Mouse (Mus musculus): ENCODE results near the gene Cd27. TPM values are rescaled to one million over a fixed set of nuclear protein-coding genes. Genes with fewer than 3 reads are reported as not detected.

Gene Cd27
- total and polyA plus RNA-seq, 3 experiments = 0.46 TPM; not detected in 2

GRCm38 (mm10) chr6:125272228-125272785, 35.5 kb upstream of the Cd27 start:
- peaks cover 0 to 10% of the 10 kb centered on the region in 2 experiments; a peak in 2 of 4 replicates for H3K4me1 ChIP-seq (ENCODE audit: control insufficient read depth in 1 of 2, insufficient read depth in 2 of 2, low read length in 2 of 2)
- DNase-seq (ENCODE audit: low read depth, low spot score) = peak; percentile 19
- TF ChIP-seq TAL1 (IDR thresholded peaks at IDR 0.05; ENCODE audit: low read length) (no peak), GATA1 (IDR thresholded peaks at IDR 0.05; ENCODE audit: low read depth, low read length) (no peak), BHLHE40 (IDR thresholded peaks at IDR 0.05; ENCODE audit: borderline replicate concordance, low read depth, low read length) (no peak)
- no peak overlapping the region for H3K27ac ChIP-seq (ENCODE audit: control insufficient read depth, low read depth, low read length)
- no peaks in the 10 kb centered on the region for H3K79me2 ChIP-seq (ENCODE audit: control insufficient read depth, insufficient read depth, low read length, poor library complexity)
- H3K9ac ChIP-seq (ENCODE audit: control insufficient read depth, low read depth, low read length, poor library complexity, severe bottlenecking) = peak overlapping the region; percentile 67
- H3K36me3 ChIP-seq (ENCODE audit: control insufficient read depth in 1 of 2, insufficient read depth in 2 of 2, low read length in 2 of 2) = peaks cover 0 to 13% of the 10 kb centered on the region in 2 experiments; a peak in 2 of 4 replicates
- H3K9me3 ChIP-seq (replicated peaks; ENCODE audit: insufficient read depth, low read length) = no peaks in the 10 kb centered on the region
- H3K4me3 ChIP-seq (ENCODE audit: control insufficient read depth in 1 of 2, insufficient read depth in 1 of 2, low read depth in 2 of 2, low read length in 2 of 2) = peak overlapping the region; percentile 32 to 46
- H3K27me3 ChIP-seq (ENCODE audit: control insufficient read depth in 1 of 2, insufficient read depth in 2 of 2, low read length in 2 of 2) = peaks cover 0 to 3% of the 10 kb centered on the region in 2 experiments; a peak in 2 of 4 replicates

DNA sequence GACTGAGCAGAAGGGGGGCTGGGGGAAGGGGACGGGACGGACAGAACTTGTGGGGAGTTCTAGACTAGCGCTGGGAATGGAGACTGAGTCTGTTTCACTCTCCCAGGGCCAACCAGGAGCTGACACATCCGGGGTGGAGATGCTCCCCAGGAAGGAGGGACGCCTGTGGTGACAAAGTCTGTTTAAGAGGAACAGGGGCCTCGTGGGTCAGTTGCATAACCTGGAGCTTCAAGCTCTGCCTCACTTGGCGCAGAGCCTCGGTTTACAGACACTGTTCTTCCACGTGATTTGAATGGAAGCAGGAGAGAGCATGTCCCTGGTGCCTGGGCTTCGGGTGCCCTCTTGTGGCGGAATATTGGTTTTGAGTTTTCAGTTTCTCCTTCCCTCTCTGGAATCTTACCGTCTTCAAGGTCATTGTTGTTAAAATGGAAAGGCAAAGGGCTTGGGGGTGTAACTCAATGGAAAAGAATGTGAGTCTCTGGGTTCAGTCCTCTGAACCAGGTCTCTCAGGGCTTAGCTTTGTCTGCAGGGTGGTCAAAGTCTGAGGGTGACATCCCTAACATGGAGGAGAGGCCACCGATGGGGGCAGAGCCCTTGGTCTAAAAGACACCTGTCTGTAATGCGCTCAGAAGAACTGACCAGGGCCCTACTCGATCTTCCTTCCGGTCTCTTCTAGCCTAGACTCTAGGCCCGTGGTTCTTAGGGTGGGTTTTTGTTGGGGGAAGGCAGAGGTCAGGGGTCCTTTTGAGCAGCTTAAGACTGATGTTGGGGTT, 34.8 kb upstream of the Cd27 start:
- TF ChIP-seq SMC3 (IDR thresholded peaks at IDR 0.05; ENCODE audit: low read depth, low read length) = peak; percentile 90
- TF ChIP-seq RAD21 (IDR thresholded peaks at IDR 0.05; ENCODE audit: low read depth, low read length) = peak; percentile 100
- TF ChIP-seq MXI1 (IDR thresholded peaks at IDR 0.05; ENCODE audit: low read depth, low read length) = peak; percentile 98
- TF ChIP-seq SIN3A (IDR thresholded peaks at IDR 0.05; ENCODE audit: low read length) = peak; percentile 97
- no peak for TF ChIP-seq CHD1 (IDR thresholded peaks at IDR 0.05; ENCODE audit: low read depth, low read length)
- peak; percentile 77 to 99 (median 89) for TF ChIP-seq CTCF (IDR thresholded peaks at IDR 0.05 in 2 of 3, conservative IDR thresholded peaks at IDR 0.05 in 1 of 3; ENCODE audit: control insufficient read depth in 1 of 3, insufficient read depth in 1 of 3, low read depth in 2 of 3, low read length in 3 of 3, poor library complexity in 1 of 3, severe bottlenecking in 1 of 3)
- no peak for TF ChIP-seq TAL1 (IDR thresholded peaks at IDR 0.05; ENCODE audit: low read length)
- peak; percentile 47; the same call in 1 of the 2 replicates for TF ChIP-seq RCOR1 (IDR thresholded peaks at IDR 0.05; ENCODE audit: low read depth, low read length)
- 0 out of 2 replicates have a peak, but pooled peaks have one; percentile 15 for TF ChIP-seq NRF1 (IDR thresholded peaks at IDR 0.05; ENCODE audit: insufficient read depth, low read depth, low read length, poor library complexity, severe bottlenecking)
- TF ChIP-seq ELF1 (IDR thresholded peaks at IDR 0.05; ENCODE audit: low read depth, low read length) = 0 out of 2 replicates have a peak, but pooled peaks have one; percentile 20
- peak; percentile 97 for TF ChIP-seq MAX (IDR thresholded peaks at IDR 0.05; ENCODE audit: low read length)
- peak in 1 of 2 experiments; percentile 41; a peak in 1 of 4 replicates for TF ChIP-seq POLR2A (IDR thresholded peaks at IDR 0.05; ENCODE audit: control insufficient read depth in 1 of 2, insufficient read depth in 1 of 2, low read depth in 1 of 2, low read length in 2 of 2, poor library complexity in 1 of 2)
- TF ChIP-seq EP300 (IDR thresholded peaks at IDR 0.05; ENCODE audit: low read depth in 1 of 2, low read length in 2 of 2) = no peak
- no peak for TF ChIP-seq POLR2AphosphoS5 (IDR thresholded peaks at IDR 0.05; ENCODE audit: borderline replicate concordance, low read depth, low read length)
- TF ChIP-seq MYC (IDR thresholded peaks at IDR 0.05; ENCODE audit: low read depth, low read length) = peak; percentile 98
- TF ChIP-seq KAT2A (conservative IDR thresholded peaks at IDR 0.05; ENCODE audit: low read depth, low read length) = no peak
- peak; percentile 39; the same call in 1 of the 2 replicates for TF ChIP-seq TBP (IDR thresholded peaks at IDR 0.05; ENCODE audit: low read depth, low read length)
- no peak for TF ChIP-seq GATA1 (IDR thresholded peaks at IDR 0.05; ENCODE audit: low read depth, low read length)
- TF ChIP-seq USF1 (IDR thresholded peaks at IDR 0.05; ENCODE audit: low read depth, low read length) = peak; percentile 88
- TF ChIP-seq HCFC1 (IDR thresholded peaks at IDR 0.05; ENCODE audit: low read depth, low read length) = peak; percentile 47
- peak; percentile 58; the same call in 1 of the 2 replicates for TF ChIP-seq MAZ (IDR thresholded peaks at IDR 0.05; ENCODE audit: low read depth, low read length)
- peak; percentile 92 for TF ChIP-seq ZC3H11A (IDR thresholded peaks at IDR 0.05; ENCODE audit: low read depth, low read length)
- no peak for TF ChIP-seq MAFK (IDR thresholded peaks at IDR 0.05; ENCODE audit: borderline replicate concordance, low read depth, low read length)
- TF ChIP-seq ZKSCAN1 (IDR thresholded peaks at IDR 0.05; ENCODE audit: low read depth, low read length) = no peak
- TF ChIP-seq BHLHE40 (IDR thresholded peaks at IDR 0.05; ENCODE audit: borderline replicate concordance, low read depth, low read length) = peak; percentile 83
- TF ChIP-seq JUND (IDR thresholded peaks at IDR 0.05; ENCODE audit: low read depth, low read length) = no peak
- 0 out of 2 replicates have a peak, but pooled peaks have one; percentile 25 for TF ChIP-seq TCF12 (IDR thresholded peaks at IDR 0.05; ENCODE audit: low read depth, low read length)
- TF ChIP-seq ETS1 (IDR thresholded peaks at IDR 0.05; ENCODE audit: low read depth, low read length) = peak; percentile 54
- Histone ChIP-seq H3K79me2 (ENCODE audit: control insufficient read depth, insufficient read depth, low read length, poor library complexity) (no peaks in the 10 kb centered on the region), H3K9me3 (replicated peaks; ENCODE audit: insufficient read depth, low read length) (no peaks in the 10 kb centered on the region), H3K9ac (ENCODE audit: control insufficient read depth, low read depth, low read length, poor library complexity, severe bottlenecking) (peak overlapping the region; percentile 67), H3K36me3 (ENCODE audit: control insufficient read depth in 1 of 2, insufficient read depth in 2 of 2, low read length in 2 of 2) (peaks cover 0 to 13% of the 10 kb centered on the region in 2 experiments; a peak in 2 of 4 replicates), H3K4me3 (ENCODE audit: control insufficient read depth in 1 of 2, insufficient read depth in 1 of 2, low read depth in 2 of 2, low read length in 2 of 2) (peak overlapping the region; percentile 38 to 46), H3K4me1 (ENCODE audit: control insufficient read depth in 1 of 2, insufficient read depth in 2 of 2, low read length in 2 of 2) (peaks cover 0 to 10% of the 10 kb centered on the region in 2 experiments; a peak in 2 of 4 replicates), H3K27me3 (ENCODE audit: control insufficient read depth in 1 of 2, insufficient read depth in 2 of 2, low read length in 2 of 2) (peaks cover 0 to 3% of the 10 kb centered on the region in 2 experiments; a peak in 2 of 4 replicates), H3K27ac (ENCODE audit: control insufficient read depth, low read depth, low read length) (peak overlapping the region; percentile 44)
- peak; percentile 94 for DNase-seq (ENCODE audit: low read depth, low spot score)

Measured in MEL (cell line).